Mouse (Mus musculus) thymus, postnatal 10 days (tissue): ENCODE measurements around the gene Dbndd2.
A peak's percentile ranks its signal among the peaks of the same experiment; 100 is the strongest.

Experiments used
- DNase-seq, 2 experiments: peaks; one replicate each; pipeline ENCODE4 v3.0.0; 2021; ENCODE audit warnings: low spot score in 2 of 2

Dbndd2 gene

DNA sequence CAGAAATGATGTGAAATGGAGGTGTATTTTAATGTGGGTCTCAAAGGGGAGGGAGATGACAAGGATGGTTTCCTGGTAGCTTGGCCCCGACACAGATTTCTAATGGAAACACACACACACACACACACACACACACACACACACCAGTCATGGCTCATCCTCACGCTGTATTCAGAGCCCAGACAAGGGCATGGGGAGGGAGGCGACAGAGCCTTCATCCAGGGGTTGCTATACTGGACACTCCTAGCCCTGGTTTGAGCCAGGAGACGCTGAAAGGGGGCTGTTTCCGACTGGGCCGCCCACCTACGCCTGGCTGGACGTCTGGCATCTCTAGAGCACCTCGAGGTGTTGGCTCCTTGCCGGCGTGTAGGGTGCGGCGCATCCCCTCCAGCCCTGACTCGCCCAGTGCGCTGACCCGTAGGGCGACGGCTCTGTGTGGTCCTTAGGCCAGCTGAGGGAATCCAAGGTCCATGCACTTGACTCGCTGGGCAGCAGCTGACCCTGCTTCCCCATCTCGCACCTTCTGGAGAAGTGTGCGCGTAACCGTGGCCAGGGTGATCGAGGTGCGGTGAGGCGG, at the start of gene Dbndd2:
Gene Dbndd2 (plus strand): TSS at position 426 of the 577 bp plus-strand sequence.
- DNase-seq = no peak

DNA sequence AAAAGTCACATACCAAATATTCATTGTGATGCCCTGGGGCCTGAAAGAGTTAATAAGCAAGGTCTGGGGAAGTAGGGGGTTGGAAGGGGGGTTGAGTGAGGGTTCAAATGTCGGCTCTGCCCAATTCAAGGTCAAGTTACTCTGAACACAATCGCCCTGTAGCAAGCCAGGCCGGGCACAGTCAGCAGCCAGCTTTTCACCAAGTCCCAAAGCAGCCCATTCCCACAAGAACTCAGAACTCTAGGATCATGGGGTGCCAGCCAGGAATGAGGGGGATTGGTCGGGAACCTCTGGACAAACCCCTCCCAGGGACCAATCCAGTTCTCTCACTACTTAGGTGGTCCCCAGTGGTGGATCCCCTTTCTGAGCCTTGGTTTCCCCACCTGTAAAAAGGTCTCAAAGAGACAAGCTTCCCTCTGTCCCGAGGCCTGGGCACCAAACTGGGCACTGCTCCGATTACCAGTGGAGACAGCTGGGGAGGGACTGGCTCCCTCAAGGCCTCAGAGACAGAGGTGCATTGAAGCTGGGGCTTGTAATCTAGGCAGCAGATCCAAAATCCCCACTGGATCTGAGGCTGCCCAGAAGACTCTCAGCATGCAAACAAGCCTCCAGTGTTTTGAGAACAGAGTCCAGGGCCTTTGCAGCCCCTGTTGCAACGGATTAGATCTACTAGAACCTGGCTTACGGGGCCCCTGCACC, 49.5 kb upstream of the Dbndd2 start:
- DNase-seq = no peak

DNA sequence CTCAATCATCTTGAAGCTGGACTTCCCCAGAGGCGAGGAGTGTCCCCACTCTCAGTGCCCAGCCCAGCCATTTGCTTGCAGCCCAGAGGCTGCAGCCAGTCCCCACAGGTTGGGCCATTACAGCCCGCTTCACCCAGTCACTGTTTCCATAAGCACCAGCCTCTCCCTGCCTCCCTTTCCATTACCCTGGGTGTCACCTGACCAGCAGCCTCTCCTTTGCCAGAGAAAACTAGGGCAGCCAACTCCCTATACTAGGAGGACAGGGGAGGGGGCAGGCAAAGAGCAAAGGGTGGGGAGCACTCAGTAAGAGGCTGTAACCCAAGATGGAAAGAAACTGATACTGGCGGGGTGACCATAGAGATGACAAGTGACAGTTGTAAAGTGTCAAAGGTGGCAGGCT, 48.9 kb upstream of the Dbndd2 start:
- DNase-seq = no peak

DNA sequence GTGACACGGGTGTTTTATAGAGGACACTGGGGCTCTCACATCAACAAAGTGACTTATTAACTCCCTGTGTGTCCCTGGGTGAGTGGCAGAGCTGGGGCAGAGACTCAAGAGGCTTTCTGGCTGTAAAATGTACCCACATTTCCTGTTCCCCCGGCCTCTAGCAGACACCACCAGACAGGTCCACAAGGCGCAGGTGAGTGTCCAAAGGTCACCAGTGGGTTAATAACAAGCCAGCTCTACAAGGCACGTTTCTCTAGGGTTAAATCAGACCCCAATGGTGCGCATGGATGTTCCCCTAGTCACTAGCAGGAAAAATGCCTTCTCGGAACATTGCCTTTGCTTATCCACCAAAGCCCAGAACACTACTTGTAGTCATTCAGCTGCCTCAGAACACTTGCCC, 48.2 kb upstream of the Dbndd2 start:
- no peak for DNase-seq

DNA sequence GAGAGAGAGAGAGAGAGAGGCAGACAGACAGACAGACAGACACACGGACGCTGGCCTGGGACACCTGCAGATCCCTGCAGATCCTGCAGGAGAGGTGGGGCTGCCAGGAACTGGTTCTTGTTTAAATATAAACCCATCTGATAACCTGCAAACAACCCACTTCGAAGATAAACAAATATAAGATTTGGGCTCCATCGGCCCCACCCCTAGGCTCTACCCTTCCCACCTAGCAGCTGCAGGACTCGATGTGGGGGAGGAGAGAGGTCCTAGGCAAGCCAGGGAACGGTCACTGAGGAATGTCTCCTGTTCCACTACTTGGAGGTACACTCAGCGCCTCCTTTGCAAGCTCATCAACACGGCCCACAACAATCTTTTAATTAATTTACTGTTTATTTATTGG, 47.6 kb upstream of the Dbndd2 start:
- DNase-seq = no peak

DNA sequence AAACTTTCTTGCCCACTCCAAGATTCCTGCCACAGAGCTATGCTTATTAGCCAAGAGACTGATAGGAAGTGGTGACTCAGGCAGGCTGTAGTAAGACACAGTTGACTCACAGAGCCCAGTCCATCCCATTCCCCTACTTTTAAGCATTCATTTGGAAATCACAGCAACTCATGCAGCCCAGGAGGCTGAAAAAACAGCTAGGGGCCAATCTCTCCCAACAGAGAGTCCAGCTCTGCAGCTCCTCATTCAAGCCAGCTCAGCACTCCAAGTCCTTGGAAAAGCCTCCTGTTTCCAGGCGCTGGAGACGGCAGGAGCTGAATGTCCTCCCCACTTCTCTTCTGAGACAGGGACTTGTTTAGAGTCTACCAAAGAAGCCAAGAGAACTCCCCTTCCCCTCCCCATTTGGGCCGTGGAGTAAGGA, 46.9 kb upstream of the Dbndd2 start:
- no peak for DNase-seq

DNA sequence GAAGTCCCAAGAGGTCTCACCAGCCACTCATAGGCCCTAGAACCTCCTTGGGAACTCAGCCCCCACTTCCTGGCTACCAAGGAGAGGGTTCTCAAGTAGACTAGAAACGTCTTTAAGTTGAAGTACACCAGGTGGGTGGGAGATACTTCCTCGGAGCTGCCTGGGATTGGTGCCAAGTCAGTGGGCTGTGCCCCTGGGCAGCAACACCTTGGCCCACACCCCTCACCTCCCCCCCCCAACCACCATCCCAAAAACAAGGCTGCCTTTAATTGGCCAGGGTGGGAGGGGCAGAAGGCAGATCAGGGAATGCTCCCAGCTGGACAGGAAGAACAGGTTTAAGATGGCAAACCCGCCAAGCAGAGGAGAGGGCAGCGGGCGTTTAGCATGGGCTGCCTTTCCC, 45.6 kb upstream of the Dbndd2 start:
- DNase-seq = no peak

DNA sequence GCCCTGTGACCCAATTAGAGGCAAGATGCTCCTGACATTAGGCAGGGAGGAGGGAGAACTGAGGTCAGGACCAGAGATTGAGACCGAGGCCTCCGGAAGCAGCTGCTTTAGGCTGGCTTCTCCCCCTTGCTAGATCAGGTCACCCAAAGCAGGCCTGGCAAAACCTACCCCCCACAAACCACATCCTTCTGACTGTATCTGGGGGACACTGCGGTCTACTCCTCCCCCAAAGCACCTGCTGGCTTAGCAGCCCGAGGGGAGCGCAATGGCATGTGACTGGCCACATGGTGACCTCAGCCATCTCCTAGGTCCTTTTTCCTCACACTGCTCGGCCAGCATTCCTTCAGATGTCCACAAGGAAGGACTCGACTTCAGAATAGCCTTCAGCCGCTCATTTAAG, 44.8 kb upstream of the Dbndd2 start:
- peak; percentile 49 to 54 for DNase-seq

DNA sequence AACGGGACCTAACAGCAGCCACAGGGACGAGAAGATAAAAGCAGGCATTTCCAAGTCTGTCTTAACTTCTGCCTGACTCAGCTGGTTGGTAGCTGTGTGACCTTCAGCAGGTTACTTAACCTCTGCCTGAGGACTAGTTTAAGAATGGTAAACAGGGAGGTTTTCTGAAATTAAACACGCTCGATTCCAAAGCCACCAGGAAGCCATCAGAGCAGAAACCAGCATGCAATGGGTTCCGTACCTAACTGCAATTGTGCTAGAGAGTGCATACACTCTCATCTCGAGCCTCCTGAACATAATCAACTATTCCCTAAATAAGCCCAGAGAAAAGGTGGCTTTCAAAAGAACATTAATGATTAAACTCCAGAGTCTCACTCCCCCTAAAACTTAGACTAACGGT, 44.2 kb upstream of the Dbndd2 start:
- no peak for DNase-seq

DNA sequence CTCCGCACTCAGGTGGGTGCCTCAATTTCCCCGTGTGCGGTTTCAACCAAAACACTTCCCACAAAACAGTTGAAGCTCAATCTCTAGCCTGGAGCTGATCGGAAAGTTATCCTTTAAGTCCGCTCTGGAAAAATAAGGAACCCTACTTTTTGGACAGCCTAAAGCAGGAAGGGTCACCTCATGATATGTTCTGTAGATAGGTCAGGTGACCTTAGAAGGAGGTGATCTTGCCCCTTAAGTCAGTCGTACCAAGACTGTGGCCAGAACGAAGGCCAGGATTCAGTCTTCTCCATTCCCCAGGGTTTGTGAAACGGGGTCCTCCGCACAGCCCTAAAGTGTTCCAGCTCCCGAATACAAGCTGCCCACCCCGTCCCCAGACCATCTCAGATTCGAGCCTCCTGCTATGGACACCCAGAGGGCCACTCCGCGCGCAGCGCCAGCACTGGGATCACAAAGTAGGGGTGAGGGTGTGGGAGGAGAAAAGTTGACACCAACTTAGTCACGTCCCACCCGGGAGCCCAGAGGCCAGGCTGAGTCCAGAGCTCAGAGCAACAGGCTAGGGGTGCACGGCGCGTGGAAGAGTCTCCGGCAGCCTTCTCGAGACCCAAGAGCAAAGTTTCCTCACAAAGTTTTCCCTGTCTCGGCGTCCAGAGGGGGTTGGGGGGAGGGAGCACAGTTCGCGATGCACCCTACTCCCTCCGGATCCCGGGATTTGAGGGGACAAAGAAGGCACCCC, 43.4 kb upstream of the Dbndd2 start:
- DNase-seq = no peak

DNA sequence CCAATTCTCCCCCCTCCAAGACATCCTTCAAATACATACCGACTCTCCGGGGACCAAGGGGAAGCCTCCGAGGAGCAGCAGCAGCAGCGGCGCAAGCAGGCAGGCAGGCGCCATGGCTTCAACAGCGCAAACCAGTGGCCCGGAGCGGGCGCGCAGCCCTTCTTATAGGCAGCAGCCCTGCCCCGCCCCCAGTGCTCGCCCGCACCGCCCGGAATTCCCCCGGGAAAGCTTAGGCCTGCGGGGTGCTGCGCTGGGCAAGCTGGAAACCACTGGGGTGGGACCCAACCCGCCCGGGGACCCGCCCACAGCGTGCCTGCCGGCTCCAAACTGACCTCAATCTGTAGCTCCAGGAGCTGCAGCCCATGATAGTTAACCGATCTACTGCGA, 42.9 kb upstream of the Dbndd2 start:
- peak; percentile 30 to 52 for DNase-seq

DNA sequence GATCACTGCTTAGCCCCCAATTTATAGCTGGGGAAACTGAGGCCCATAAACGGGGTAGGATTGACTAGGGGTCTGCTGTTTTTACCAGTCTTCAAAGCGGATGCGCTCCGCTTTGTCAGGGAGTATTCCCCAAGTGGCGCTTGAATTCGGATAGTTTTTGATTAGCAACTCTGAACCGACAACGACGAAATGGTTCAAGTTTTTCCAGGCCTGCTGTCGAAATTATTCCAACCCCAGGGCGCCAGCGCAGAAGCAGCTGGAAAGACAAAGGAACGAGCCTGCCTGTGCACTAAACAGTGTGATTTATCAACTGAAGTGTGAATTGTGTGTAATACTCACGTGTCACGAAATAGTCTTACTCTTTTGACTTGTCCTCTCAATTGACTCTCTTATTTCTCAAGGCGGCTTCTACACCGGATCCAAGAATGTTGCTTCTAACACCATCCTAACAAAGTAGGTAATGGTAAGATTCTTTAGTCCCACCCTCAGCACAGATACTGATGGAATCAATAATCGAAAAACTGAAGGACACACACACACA, 42.4 kb upstream of the Dbndd2 start, which contains the start of gene Sdc4:
Gene Sdc4 (minus strand): TSS at position 428 of the 541 bp plus-strand sequence.
- no peak for DNase-seq

DNA sequence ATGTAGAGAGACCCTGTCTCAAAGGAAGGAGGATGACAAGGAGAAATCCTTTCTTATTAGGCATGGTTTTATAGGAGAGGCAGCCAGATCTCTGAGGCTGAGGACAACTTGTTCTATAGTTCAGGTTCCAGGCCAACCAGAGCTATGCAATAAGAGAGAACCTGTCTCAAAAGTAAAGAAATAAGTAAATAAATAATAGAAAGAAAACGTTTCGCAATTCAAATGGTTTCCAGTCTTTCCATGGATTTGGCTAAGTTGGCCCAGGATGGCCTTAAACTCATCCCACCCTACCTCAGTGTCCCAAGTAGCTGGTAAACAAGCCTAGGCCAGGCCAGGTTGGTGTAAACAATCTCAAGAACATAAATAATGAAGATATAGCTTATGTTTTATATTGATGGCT, 41.2 kb upstream of the Dbndd2 start:
- DNase-seq = no peak

DNA sequence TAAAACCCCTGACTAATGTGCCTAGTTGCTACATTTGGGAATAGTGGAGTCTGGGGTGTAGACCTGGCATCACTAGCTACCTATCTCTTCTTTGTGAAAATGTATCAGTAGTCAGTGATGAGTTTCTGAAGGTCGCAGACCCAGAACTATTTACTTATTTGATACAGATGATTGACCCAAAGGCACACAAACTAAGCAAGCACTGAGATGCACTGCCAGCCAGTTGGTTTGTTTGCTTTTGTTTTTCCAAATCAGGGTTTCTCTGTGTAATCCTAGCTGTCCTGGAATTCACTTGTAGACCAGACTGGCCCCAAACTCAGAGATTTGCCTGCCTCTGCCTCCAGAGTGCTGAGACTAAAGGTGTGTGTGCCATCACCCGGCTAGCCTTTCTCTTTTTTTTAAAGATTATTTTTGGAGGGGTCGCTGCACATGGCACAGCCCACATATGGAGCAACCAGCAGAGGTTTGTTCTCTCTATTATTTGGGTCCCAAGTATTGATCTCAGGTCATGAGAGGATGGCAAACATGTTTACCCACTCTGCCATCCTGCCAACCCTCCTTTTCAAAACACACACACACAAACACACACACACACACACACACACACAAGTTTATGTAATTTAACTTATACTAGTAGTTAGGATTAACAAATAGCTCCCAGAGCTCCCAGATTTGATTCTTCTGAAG, 40.4 kb upstream of the Dbndd2 start:
- no peak for DNase-seq

DNA sequence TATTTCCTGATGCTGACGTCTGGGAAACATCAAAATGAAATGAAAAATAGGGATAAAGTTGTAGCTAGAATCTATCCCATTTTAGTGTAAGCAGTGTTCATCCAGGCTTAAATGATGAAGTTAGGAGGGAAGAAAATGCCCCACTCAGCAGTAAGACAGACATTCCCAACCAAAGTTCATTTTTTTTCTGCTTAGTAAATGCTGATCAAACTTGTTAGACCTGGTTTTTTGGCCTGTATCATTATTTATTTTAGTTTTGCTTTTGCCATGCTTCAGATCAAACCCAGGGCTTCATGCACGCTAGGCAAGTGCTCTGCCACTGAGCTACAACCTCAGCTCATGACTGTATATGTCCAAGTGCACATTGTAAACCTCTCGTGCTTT, 39.8 kb upstream of the Dbndd2 start:
- no peak for DNase-seq

DNA sequence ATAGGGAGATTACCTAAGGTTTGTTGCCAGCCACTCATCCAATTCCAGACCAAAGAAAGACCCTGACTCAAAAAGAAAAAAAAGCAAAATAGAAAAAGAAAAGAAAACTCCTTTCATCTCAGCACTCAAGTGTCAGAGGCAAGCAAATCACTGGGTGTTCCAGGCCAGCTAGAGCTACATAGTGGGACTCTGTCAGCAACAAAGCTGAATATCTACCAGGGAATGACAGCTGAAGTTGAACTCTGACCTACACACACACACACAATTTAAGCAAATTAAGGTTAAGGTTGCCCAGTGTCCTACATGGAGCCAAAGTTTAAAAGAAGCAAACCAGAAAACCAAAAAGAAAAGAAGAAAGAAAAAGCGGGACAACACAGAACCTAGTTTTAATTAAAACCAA, 37.8 kb upstream of the Dbndd2 start:
- no peak for DNase-seq

DNA sequence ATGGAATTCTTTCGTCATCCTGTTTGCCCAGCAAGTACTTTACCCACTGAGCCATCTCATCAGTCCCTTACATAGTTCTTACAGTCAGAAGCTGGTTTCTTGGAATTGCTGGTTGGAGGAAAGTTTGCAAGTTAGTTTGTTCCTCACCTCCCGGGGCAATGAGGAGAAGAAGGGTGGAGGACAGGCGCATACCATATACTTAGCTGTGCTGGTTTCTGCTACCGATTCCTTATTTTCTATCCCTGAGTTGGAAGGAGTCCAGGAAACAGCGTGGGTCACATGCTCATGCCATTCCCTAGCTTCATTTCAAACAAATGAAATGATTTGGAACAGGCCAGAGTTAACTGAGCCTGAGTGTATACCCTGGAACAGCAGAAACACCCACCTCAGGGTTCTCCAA, 37.0 kb upstream of the Dbndd2 start:
- no peak for DNase-seq

DNA sequence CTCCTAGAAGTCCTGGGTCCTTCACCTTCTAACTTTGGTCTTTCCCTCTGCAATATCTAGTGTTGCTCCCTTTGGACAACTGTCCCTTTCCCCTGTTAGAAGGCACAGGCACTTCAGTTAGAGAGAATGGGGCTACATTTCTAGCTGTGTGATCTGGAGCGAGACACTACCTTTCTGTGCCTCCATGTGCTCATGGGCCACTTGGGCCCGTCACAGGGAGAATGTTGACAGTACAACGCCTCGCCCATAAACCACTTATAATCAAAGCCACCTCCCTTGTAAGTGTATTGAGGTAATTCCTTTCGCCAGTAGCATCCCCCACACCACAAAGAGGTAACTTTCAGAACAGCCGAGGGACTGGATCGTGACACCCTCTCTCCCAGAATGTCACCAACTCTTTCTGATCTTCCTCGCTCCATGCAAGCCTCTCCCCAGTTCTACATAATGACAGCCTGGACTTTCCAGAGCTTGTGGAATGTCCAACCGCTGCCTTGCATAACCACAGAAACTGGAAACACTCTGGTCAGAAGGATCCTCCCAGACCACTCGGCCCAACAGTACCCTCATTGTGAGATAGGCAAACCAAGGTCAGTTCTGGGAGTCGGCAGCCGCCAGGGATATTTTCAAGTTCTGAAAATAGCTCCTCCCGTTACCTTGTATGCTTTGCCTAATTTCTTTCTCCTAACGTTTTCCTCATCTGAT, 36.4 kb upstream of the Dbndd2 start:
- DNase-seq = no peak

DNA sequence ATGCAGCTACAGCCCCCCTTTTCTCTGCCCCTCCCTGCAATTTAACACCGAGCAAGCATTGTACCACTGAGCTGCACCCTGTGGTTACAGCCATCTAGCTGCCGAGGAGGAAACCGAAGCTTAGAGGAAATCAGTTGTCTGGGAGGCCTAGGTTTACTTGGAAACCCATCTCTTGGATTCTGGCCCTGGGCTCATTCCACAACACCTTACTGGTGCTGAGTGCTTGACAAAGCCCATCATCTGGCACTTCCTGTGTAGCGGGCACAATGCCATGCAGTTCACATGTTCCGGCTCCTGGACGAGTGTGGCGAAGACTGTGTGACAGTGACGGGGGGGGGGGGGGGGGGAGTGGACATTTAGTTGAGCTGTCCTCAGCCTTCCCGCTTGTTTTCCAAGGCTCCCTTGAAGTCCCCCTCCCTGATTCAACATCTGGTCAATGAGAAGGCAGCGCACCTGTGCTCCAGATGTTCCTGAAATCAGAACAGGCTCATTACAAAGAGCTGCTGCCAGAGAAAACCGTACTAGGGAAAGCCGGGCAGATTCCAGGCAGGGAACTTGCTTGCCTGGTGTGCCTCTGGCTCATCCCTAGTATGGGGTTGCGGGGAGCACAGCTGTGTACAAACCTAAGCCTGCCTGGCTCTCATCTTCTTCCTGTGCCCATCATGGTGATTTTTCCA, 33.8 kb upstream of the Dbndd2 start:
- no peak for DNase-seq

DNA sequence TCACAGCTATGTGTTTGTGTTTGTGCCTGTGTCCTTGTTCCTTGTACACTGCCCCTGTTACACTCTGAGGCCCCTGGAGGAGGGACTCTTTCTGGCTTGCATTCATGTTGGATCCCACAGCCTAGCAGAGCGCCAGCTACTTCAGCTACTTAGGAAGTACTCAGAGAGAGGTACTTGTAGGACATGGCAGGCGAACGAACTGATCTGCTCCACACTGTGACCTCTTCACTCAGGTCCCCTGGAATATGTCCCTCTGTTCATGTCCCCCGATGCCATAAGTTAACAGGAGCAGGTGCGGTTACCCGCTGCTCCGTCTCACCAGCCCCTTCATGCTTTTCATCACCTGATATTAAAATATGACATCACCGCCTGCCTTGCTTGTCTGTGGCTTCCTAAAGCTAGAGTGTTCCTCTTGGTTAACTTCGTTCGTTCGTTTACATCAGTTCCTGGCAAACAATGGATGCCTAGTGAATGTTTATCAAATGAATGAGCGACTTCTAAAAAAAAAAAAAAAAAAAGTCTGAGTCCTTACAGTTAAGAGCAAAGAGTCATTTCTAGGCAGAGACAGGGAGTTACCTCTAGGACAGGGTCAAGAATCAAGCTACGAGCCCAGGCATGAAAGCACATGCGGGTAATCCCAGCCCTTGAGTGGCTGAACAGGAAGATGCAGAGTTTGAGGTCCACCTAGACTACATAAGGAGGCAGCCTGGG, 32.7 kb upstream of the Dbndd2 start:
- DNase-seq = no peak
